30 mouse cellular contexts compared by ENCODE assay signal in the genomic region with DNA sequence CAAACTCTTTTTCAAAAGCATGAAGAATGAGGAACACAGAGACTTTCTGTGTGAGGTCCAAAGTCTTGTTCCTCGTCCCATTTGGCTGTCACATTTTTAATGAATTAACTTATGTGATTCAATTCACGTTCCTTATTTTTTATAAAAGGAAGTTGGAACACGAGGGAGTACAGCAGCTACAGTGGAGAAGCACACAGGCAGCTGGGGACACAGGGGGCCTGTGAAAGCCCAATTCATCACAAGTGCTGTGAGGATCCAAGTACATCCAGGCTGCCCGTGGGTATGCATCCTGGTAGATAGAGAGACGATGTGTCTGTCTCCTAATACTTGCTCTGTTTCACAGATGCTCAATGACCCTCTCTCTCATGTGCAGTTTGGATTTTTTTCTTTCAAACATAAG.
DNase-seq lines count a peak whose midpoint lies in the region; ATAC-seq and TF ChIP-seq lines count a peak whose summit lies in the region.
"Had no signal": no experiment of that assay in that cellular context is flagged by ENCODE, and none has a peak within 500 bp of the region (broad histone marks: within the 10 kb centered on the region; RNA-seq: fewer than 3 reads in every experiment).

No protein-coding gene starts in this region.

- no peaks in the 10 kb centered on the region for H3K27me3 ChIP-seq in hindbrain, postnatal 0 days (ENCODE audit: insufficient read depth, low read length)
- H3K27me3 ChIP-seq in hindbrain, embryonic 13.5 days: no peaks in the 10 kb centered on the region
- H3K27me3 ChIP-seq: CH12.LX; embryonic facial prominence, embryonic 13.5 days; limb, embryonic 13.5 days; liver, embryonic 12.5 days; megakaryocyte, embryonic 14.5 days; midbrain, embryonic 13.5 days had no signal

- no peak for TF ChIP-seq CTCF in hindbrain, postnatal 0 days (IDR thresholded peaks at IDR 0.05; ENCODE audit: low read depth)

- H3K27ac ChIP-seq in hindbrain, postnatal 0 days: peak overlapping the region; percentile 7; the same call in 1 of the 2 replicates
- H3K27ac ChIP-seq in hindbrain, embryonic 13.5 days: no peak overlapping the region
- H3K27ac ChIP-seq: embryonic facial prominence, embryonic 13.5 days; forebrain, embryonic 10.5 days; hindbrain, embryonic 10.5 days; limb, embryonic 13.5 days; liver, embryonic 12.5 days; midbrain, embryonic 13.5 days had no signal

- H3K9ac ChIP-seq in hindbrain, postnatal 0 days (replicated peaks; ENCODE audit: low read length): no peak overlapping the region
- no peak overlapping the region for H3K9ac ChIP-seq in hindbrain, embryonic 13.5 days
- H3K9ac ChIP-seq: embryonic facial prominence, embryonic 13.5 days; limb, embryonic 13.5 days; liver, embryonic 12.5 days; midbrain, embryonic 13.5 days had no signal

- no peak overlapping the region for H3K4me2 ChIP-seq in hindbrain, postnatal 0 days (ENCODE audit: low read depth, low read length)
- no peak overlapping the region for H3K4me2 ChIP-seq in hindbrain, embryonic 13.5 days
- H3K4me2 ChIP-seq: embryonic facial prominence, embryonic 13.5 days; limb, embryonic 13.5 days; liver, embryonic 12.5 days; midbrain, embryonic 13.5 days had no signal

- H3K9me3 ChIP-seq in hindbrain, postnatal 0 days (ENCODE audit: low read length): no peaks in the 10 kb centered on the region
- H3K9me3 ChIP-seq in hindbrain, embryonic 13.5 days: no peaks in the 10 kb centered on the region
- H3K9me3 ChIP-seq: embryonic facial prominence, embryonic 13.5 days; forebrain, embryonic 10.5 days; hindbrain, embryonic 10.5 days; limb, embryonic 13.5 days; liver, embryonic 12.5 days; midbrain, embryonic 13.5 days had no signal

- 42% methylated on average over 5 of the region's 5 CpGs for WGBS in hindbrain, postnatal 0 days
- 69% methylated on average over 5 of the region's 5 CpGs for WGBS in hindbrain, embryonic 13.5 days

- ATAC-seq in hindbrain, postnatal 0 days: peak; percentile 85; the same call in 1 of the 2 replicates
- no peak for ATAC-seq in hindbrain, embryonic 13.5 days (ENCODE audit: low FRiP score)
- ATAC-seq: activated CD4-positive, CD25-positive, alpha-beta regulatory T cell, adult 4 months; forebrain, embryonic 16.5 days; intestine, postnatal 0 days; liver, embryonic 12.5 days; lung, postnatal 0 days; midbrain, embryonic 13.5 days had no signal

- H3K4me3 ChIP-seq in hindbrain, postnatal 0 days (ENCODE audit: low read length): no peak overlapping the region
- no peak overlapping the region for H3K4me3 ChIP-seq in hindbrain, embryonic 13.5 days
- H3K4me3 ChIP-seq: embryonic facial prominence, embryonic 13.5 days; forebrain, embryonic 10.5 days; hindbrain, embryonic 10.5 days; limb, embryonic 13.5 days; liver, embryonic 12.5 days; megakaryocyte, embryonic 14.5 days; midbrain, embryonic 13.5 days had no signal

- no peaks in the 10 kb centered on the region for H3K4me1 ChIP-seq in hindbrain, postnatal 0 days (ENCODE audit: insufficient read depth, low read length)
- no peaks in the 10 kb centered on the region for H3K4me1 ChIP-seq in hindbrain, embryonic 13.5 days (replicated peaks)
- H3K4me1 ChIP-seq: embryonic facial prominence, embryonic 13.5 days; forebrain, embryonic 10.5 days; hindbrain, embryonic 10.5 days; limb, embryonic 13.5 days; liver, embryonic 12.5 days; megakaryocyte, embryonic 14.5 days; midbrain, embryonic 13.5 days had no signal

- DNase-seq in cerebellum, adult 9-10 months: peak; percentile 16
- DNase-seq in cerebellum, adult 11 months: no peak
- peak; percentile 36 for DNase-seq in hindbrain, postnatal 0 days (ENCODE audit: low spot score)
- DNase-seq in layer of hippocampus, postnatal 10 days (ENCODE audit: low spot score in 2 of 2): peak; percentile 10 to 29
- no peak for DNase-seq in layer of hippocampus, adult 18-20 months (ENCODE audit: low spot score in 2 of 2)
- peak; percentile 45 to 48 for DNase-seq in right cerebral cortex, postnatal 10 days (ENCODE audit: low spot score in 2 of 2)
- DNase-seq in right cerebral cortex, adult 18-20 months: no peak
- DNase-seq: adrenal gland, adult 2 months; adrenal gland, postnatal 36 days; cerebellum, adult 8-10 months; heart, postnatal 14 days; kidney, postnatal 36 days; layer of hippocampus, postnatal 36 days; lung, adult 18-20 months; lung, postnatal 4 days; thymus, adult 2 months; thymus, postnatal 36 days had no signal

- no peaks in the 10 kb centered on the region for H3K36me3 ChIP-seq in hindbrain, postnatal 0 days (ENCODE audit: insufficient read depth, low read length)
- peaks cover 4% of the 10 kb centered on the region; the same call in 1 of the 2 replicates for H3K36me3 ChIP-seq in hindbrain, embryonic 13.5 days
- H3K36me3 ChIP-seq: embryonic facial prominence, embryonic 13.5 days; forebrain, embryonic 10.5 days; limb, embryonic 13.5 days; liver, embryonic 12.5 days; midbrain, embryonic 13.5 days had no signal

Comparison
In these comparisons a context has a peak if more than half of its experiments do, and no peak if none do; other contexts are left out.
1. DNase-seq: peak in cerebellum, adult 9-10 months (single experiment), hindbrain, postnatal 0 days (single experiment), layer of hippocampus, postnatal 10 days (2 of 2) and right cerebral cortex, postnatal 10 days (2 of 2); none in cerebellum, adult 11 months (single experiment), layer of hippocampus, adult 18-20 months (0 of 2) and right cerebral cortex, adult 18-20 months (single experiment).